Mouse (Mus musculus): ENCODE measurements around the gene Nudt1.

Nudt1 gene

DNA sequence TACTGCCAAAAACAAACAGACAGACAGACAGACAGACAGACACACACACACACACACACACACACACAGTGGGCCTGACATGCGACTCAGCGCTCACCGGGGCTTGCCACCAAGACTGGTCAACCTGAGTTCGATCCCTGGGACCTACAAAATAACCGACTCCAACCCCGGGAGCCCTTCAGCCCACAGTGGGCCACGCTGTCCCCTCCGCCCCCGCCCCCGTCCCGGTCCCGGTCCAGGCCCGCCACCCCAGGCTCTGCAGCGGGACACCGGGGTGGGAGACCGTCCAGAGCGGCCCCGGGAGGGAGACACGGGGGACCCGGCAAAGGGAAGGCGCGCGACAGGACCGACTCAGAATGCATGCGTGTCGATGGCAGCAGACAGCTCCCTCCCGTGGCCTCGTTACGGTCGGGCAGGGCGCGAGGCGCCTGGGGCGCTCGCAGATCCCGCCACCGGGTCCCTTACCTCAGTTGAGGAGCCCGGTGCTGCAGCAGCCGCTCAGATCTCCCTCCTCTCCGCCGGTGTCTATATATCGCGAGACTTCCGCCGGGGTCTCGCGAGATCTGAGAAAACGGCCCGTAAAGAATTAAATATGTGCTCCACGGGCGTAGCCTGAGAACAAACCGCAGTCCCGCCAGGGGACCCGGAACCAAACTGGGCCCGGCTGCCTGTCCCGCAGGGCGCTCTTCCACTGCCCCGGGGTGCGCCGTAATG, at the start of gene Nudt1, which contains the start of gene Mad1l1:
Gene Nudt1, plus strand, starts transcription at position 615 of the 714 bp plus-strand sequence.
Gene Mad1l1, minus strand, starts transcription at position 511 of the 714 bp plus-strand sequence.
- peak; percentile 95 for DNase-seq

DNA sequence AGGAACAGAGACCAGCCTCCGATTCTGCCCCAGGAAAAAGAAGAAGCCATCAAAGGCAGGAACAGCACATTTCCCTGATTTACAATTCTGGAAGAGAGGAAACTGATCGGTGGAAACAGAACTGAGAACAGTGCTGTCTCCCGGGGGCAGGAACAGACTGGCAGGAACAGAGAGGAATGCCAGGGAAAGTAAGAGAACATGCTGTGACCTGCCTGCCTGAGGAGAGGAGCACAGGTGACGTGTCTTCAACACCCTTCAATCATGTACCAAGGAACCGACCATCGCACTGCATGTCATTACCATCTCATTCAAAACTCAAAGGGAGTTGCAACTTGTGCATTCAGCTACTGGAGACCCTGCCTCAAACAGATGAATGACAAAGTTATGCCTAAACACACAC, 44.7 kb upstream of the Nudt1 start:
- DNase-seq, result no peak

DNA sequence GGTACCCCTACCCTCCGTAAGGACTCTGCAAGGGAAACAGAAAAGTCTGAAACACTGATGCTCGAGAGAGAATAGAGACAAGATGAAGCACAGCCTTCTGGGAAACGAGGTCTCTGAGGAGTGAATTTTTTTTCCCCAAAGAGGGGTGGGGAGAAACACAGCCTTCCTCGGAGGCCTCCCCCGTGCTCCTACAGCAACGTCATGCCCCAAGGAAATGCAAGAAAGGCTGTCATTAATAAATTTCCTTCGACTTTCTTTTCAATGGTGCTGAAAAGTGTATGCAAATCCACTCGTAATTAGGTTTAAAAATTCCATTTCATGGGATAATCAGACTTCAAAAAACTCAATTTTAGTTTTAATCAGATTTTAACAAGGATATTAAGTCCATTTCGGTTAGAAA, 41.3 kb upstream of the Nudt1 start:
- DNase-seq, result no peak

DNA sequence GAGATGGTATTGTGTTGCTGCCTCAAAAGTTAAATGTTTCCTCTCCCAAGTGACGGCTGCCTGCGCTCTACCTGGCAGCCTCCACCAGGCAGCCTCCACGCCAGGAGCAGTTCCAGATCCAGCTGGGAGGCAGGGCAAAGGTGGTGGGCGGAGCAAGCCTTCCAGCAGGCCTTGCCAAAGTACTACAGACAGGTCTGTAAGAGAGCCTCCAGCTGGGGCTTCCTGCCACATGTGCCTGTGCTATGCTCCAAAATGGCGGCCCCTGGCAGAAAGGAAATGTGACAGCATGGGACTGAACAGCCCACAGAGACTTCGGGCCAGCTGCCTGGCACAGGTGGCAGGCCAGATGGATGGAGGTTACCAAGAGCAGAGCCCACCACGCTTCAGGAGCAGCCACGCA, 39.1 kb upstream of the Nudt1 start:
- peak; percentile 74 to 86 for DNase-seq

DNA sequence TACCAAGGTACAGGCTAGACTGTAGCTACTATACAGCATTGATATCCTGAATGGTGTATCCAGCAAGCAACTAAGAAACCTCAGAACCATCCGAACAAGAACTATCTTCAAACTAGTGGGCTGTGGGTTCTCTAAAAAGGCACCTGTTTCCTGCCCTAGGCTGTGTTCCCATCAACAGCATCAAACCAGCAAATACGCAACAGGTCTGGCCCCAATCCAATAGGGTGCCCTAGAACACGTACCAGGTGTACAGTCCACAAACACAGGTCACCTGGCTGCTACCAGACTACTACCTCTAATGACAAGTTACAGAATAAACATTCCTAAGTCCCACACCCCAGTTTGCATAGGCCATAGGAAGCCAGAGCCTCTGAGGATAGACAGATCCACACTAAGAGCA, 38.6 kb upstream of the Nudt1 start:
- no peak for DNase-seq

DNA sequence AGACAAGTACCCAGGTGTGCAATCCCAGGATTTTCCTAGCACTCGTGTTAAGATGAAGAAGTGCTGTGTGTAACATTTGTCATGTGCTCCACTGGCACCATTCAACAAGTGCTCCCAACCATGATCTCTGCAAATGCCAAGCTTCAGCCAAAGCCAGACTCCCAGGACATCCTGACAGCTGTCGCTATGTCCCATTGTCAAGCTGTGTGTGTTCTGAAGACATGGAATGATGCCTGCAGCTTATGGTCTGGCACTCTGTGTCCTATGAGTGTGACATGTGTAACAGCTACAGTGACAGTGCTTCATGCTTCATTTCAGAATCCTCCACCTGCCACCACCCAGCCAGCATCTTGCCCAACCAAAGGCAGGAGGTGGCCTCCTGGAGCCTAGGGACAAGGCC, 37.4 kb upstream of the Nudt1 start:
- no peak for DNase-seq

DNA sequence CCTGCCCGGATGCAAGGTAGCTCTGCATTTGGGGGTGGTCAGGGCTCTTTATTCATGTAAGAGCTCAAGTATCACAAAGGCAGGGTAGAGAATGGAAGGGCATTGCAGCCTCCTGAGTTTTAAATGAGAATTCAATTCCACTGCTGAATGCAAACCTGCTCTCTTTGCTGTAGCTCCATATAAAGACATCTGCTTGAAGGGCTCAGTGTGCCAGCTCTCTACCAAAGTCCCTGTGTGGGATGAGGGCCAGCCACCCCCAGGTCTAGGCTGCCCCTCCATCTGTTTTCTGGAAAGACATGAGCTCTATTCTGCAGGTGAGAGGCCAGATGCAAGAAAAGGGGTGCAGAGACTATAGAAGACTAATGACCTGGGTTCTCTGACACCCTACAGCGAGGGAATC, 36.7 kb upstream of the Nudt1 start:
- DNase-seq, result no peak

DNA sequence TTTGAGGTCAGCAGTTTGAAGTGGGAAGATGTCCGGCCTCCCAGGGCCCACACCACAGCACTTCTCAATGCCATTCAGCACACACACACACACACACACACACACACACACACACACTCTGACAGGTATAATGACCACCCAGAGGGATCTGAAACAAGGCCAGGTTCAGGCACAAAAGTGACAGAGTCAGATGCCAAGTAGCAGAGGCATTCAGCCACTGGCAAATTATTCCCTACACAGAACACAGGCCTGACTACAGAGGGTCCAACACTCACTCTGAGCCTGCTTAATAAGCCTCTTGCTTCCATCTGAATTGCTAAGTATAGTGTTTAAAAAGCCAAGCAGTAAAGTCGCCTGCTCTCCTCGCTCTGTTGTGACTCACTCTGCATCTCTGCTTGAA, 33.2 kb upstream of the Nudt1 start:
- DNase-seq, result no peak

DNA sequence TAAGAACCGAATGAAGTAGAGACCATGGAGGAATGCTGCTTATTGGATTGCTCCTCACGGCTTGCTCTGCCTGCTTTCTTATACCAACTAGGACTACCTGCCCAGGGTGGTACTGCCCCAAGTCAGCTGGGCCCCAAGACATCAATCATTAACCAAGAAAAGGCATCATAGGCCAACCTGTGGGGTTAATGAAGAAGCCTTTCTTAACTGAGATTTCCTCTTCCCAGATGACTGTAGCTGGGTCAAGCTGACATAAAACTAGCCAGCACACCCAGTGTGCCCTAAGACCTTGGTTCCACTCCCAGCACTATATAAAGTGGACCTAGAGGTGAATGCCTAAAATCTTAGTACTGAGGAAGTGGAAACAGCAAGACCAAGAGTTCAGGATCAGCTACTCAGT, 32.3 kb upstream of the Nudt1 start:
- peak; percentile 45 to 68 for DNase-seq

DNA sequence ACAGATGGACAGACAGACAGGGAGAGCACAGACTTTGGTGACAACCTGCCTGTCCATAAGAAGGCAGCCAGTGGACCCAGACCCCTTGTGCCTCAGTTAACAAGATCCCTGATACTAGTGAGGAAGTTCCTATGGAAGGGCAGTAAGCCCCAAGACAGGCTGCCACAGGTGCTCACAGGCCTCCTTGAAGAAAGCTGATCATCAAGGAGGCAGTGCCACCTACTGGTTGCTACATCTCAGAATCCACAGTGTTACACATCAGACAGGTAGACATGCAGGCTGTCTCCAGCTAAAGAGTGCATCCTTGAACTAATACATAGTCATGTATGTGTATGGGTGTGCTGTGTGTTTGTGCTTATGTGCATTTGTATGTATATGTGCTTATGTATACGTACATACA, 29.3 kb upstream of the Nudt1 start:
- peak; percentile 61 to 77 for DNase-seq

DNA sequence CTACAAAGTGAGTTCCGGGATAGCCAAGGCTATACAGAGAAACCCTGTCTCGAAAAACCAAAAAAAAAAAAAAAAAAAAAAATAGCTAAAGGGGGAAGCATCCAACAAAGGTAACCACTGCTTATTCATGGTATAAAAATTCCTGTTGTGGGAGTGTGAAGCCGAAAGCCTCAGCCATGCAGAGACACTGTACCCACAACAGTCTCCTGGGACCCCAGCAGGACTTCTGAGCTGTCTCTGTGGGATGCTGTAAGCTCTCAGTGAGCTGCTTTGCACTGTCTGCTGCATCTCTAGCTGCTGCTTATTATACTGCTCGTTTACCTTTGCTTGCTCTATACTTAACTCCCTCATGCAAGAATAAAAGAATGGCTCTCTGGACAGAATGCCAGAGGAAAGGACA, 23.2 kb upstream of the Nudt1 start:
- DNase-seq, result no peak

DNA sequence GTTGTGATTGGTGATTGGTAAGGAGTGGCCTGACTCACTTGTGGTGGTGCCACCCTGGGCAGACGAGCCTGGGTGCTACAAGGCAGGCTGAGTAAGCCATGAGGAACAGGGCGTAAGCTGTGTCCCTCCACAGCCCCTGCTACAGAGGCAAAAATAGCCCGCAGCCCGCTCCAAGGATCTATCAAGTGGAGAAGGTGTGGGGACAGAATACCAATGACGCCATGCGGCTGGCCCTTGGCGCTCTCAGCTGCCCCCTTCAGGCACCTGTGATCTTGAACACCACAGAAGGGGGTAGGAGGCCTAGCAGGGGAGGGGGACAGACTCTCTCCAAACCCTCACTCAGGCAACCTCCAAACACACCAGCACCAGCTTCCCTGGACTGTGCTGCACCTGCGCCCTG, 15.4 kb upstream of the Nudt1 start:
- no peak for DNase-seq

DNA sequence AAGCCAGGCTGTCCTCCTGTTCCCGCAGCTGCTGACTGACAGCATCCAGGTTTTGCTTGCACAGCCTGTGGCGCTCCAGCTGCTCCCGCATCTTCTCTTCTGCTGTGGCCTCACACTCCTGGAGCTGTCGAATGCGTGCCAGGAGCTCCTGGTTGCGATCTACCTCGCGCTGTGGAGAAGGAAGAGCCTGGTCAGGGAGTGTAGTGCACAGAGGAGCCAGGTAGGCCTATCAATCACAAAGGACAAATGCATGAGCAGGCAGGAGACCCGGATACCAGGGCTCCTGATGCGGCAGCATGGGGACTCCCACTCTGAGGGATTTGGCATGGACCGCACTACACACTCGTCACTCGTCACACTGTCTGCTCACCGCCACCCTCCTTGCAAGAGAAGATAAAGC, 13.9 kb upstream of the Nudt1 start:
- no peak for DNase-seq

DNA sequence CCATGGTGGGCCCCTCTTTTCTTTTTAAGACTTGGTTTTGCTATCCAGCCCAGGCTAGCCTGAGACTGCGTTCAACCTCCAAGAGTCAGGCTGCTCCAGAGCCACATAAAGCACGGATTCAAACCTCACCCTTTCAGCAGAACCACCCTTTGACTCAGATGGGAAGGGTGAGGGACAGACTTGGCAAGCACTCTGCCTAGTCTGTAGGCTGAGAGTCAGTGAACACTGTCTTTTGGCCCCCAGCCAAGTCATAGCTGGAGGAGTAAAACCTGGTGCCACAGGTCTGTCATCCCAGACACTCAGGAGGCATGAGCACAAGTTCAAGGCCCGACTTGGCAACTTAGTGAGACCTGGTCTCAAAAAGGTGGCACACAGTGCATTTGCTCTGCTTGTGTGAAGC, 4.7 kb upstream of the Nudt1 start:
- DNase-seq, result no peak

DNA sequence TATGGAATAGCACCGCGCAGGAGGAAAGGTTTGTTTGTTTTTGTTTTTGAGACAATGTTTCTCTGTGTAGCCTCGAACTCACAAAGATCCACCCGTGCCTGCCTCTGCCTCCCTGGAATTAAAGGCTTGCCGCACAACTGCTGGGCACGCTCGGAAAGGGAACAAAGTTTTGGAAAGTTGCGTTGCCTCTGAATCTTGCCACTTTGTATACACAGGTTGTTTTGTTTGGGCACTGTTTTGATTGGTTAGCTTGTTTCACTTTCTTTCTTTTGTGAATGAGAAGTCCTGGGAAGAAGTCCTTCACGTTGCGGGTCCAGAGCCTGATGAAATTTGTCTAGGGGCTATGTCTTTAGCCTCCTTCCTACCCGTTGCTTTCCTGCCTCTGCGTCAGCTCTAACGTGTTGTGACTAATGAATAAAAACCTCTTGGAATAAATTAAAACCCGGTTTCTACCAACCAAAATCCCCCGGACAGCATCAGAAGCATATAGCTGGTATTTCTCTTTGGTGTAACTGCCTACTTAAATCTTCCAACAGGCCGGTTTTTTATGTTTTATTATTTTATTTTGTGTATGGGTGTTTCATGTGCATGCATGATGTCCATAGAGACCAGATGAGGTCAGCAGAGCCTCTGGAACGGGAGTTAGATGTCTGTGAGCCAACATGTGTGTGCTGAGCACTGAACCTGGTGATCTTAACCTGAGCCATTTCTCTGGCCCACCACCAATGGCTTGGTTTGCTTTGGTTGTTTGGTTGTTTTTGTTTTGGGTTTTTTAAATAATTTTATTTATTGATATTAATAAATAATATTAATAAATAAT, 510 bp downstream of the Nudt1 start:
- DNase-seq, result no peak

DNA sequence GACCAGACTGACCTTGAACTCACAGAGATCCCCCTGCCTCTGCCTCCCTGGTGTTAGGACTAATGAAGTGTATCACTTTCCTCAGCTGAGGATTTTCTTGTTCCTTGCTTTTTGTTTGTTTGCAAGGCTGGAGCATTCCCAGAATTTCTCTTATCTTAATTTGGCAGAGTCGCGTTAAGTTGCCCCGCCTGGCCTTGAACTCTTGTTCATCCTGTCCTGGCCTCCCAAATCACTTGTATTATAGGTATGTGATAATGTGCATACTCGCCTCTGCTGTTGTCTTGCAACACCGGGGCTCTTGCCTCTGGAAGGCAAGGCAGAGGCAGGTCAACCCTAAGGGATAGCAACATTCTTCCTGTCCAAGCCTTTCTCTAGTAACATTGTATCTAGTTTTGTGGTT, 2.6 kb downstream of the Nudt1 start:
- DNase-seq, result no peak

DNA sequence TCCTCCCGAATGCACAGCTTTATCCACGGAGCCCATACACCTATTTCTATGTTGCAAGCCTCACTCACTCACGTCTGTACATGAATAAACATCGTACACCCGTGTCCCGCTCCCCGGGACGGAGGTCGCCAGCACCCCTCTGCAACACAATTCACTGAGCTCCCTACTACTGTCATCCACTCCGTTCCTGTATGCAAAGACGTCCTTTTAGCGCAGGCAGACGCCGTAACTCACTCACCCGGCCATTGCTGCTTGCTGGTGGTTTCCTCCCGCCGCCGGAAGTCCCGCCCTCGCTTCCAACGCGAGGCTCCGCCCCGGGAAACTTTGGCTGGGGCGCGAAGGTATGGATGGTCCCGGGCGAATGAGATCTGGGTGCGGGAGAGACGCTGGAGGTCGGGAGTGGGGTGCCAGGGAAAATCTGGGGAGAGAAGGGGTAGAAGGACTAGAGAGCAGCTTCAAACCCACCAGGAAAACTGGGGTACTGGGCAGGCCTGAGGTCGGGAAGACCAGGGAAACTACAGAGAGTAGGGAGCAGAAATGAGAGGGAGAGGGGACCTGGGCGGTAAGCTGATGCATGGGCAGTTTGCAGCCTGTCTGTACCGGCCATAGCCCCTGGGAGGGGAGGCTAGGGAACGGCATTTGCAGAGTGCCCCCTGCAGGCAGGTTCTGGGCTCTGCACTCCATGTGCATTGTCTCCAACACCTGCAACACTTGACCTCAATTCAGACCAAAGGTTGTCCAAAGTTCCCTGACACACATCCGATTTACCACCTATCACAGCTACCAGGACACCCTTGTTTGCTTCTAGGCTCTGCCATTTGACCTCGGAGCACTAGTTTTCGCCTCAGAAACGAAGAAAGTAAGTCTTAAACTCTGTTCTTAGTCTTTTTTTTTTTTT, 10.4 kb downstream of the Nudt1 start, which contains the start of gene Mrm2:
Gene Mrm2, minus strand, starts transcription at position 284 of the 898 bp plus-strand sequence.
- peak; percentile 75 to 85 for DNase-seq

DNA sequence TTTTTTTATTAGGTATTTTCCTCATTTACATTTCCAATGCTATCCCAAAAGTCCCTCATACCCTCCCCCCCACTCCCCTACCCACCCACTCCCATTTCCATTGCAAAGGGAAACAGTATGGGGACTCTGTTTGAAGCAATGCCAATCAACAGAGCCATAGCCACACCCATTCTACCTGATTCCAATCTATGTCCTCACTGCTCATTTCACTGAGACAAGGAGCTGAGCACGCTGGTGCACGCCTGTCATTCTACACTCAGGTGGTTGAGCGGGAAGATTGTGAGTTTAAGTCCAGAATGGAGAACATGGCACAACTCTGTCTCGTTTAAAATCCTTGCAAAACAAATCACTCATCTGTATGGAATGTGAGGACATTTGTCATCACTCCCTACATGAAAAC, 11.1 kb downstream of the Nudt1 start:
- no peak for DNase-seq

DNA sequence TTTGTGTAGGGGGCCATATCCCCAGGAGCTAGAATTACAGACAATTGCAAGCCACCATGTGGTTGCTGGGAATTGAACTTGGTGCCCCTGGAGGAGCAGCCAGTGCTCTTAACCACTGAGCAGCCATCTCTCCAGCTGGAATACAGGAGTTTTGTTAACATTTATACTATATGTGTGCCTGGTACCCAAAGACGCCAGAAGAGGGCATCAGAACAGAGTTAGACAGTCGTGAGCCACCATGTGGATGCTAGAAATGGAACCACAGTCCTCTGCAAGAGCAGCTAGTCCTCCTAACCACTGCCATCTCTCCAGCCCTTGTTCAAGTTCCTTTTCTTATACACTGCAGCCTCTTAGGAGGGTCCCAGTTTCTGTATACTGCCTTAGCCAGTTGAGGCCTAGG, 12.2 kb downstream of the Nudt1 start:
- no peak for DNase-seq

DNA sequence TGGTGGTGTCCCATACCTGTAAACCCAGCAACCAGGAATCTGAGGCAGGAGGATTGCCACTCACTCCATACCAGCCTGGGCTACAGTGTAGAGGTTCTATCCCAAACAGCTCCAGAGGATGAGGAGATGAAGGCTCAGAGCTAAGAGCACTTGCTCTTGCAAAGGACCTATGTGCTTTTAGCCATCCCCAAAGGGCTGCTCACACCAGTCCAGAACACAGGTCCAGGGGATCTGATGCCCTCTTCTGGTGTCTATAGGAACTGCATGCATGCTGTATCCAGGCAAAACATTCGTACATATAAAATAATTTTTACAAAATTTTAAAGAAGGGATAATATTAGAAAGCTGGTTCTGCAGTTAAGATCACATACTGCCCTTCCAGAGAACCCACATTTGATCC, 15.2 kb downstream of the Nudt1 start:
- DNase-seq, result no peak

DNA sequence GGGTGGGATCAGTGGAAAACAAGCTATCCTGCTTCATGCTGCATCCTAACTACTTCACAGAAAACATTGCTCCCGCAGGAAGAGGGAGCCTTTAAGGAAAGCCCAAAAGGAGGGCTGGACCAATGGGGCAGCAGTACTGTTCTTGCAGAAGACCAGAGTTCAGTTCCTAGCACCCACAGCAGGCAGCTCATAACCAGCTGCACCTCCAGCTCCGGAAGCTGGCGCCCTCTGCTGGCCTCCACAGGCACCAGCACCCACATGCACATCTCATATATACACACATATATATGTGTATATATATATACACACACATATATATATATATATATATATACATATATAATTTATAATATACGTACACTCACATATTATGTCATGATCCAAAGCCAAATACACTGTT, 17.3 kb downstream of the Nudt1 start:
- DNase-seq, result no peak

DNA sequence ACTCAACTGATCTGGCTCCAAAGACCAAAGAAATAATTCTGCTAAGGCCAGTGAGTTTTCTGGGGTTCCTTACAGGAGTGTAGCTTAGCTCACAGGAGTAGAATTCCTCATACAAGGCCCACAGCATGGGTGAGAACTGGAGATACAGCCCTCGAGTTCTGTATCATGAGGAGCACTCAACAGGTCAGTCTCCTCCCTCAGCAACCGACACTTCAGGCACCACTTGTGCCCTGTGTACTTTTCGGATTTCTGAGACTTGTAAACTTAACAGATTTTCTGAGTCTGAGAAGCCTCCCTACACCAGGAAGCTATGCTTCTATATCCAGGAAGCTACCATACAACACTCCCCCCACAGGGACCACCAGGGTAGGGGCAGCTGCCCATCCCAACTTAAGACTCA, 18.4 kb downstream of the Nudt1 start:
- DNase-seq, result no peak

DNA sequence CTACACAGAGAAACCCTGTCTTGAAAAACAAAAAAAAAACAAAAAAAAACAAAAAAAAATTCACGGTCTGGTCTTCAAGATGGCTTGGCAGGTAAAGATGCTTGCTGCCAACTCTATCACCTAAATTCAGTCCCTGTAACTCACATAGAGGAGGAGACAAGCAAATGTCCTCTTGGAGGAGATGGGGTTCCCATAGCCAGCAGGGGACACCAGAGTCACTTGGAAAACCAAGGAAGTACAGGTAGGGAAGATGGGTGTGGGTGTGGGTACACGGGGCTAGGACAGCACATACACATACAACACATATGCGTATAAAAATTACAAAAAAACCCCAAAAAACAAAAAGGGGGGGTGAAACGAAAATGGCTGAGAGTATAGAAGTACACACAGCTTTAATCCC, 21.4 kb downstream of the Nudt1 start:
- DNase-seq, result no peak
